Mouse (Mus musculus): ENCODE measurements around the gene Zfp160.

DNA sequence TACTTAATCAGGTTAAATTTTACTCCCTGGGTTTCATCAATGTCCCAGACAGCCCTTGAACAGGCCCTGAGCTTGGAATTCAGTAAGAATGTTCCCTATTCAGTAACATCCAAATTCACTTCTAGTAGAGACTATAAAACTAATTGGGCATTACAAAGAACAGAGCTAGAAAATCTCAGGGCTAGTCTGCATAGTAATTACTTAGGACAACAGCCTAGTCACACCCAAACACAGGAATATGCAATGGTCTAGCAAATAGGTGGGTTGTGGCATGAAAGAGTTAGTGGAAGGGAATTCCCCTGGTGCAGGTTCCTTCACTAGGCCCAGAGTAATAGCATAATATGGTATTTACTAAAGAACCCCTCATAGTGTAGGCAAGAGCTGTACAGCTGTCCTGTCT, 58.3 kb downstream of the Zfp160 start:
- no peak for TF ChIP-seq POLR2A (IDR thresholded peaks at IDR 0.05; ENCODE audit: borderline replicate concordance, control insufficient read depth, low read depth, low read length)
- TF ChIP-seq CTCF (IDR thresholded peaks at IDR 0.05; ENCODE audit: control insufficient read depth, insufficient read depth, low read length): no peak

All from bone marrow, adult 2 months (tissue).